Mouse (Mus musculus): Measurements from ENCODE around the gene Acox2. TPM values are rescaled to one million over a fixed set of nuclear protein-coding genes. Genes with fewer than 3 reads are reported as not detected.

Acox2 gene
- polyA plus RNA-seq, 1 experiment: 0.35 TPM

DNA sequence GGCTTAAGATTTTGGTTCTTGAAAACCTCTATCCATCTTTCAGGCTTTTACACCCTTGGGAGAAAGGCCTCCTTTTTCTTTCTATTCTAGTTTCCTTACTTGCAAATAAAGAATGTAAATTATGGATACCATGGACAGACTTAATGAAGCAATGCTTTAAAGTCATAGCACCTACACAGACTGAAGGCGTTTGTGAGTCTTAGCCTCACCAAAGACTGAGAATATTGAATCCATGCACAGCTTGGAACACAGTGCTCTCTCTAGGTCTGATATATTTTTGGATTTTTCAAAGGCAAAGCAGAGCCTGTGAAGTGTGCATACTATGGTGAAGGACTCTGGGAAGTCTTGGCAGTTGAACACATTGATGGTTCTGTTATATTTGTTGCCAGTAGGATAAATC is 9.9 kb downstream of the Acox2 start:
- TF ChIP-seq POLR2A (IDR thresholded peaks at IDR 0.05; ENCODE audit: control insufficient read depth, low read depth, low read length) (no peak), CTCF (IDR thresholded peaks at IDR 0.05; ENCODE audit: control insufficient read depth, insufficient read depth, insufficient replicate concordance, low read depth, low read length) (no peak)
- Histone ChIP-seq H3K27ac (ENCODE audit: control insufficient read depth, insufficient read depth, low read depth, low read length) (no peak overlapping the region), H3K36me3 (ENCODE audit: control insufficient read depth, insufficient read depth, low read length) (no peaks in the 10 kb centered on the region), H3K4me3 (ENCODE audit: control insufficient read depth, low read depth, low read length) (no peak overlapping the region), H3K27me3 (ENCODE audit: control insufficient read depth, insufficient read depth, low read length) (no peaks in the 10 kb centered on the region), H3K4me1 (ENCODE audit: control insufficient read depth, insufficient read depth, low read length) (no peaks in the 10 kb centered on the region)

DNA sequence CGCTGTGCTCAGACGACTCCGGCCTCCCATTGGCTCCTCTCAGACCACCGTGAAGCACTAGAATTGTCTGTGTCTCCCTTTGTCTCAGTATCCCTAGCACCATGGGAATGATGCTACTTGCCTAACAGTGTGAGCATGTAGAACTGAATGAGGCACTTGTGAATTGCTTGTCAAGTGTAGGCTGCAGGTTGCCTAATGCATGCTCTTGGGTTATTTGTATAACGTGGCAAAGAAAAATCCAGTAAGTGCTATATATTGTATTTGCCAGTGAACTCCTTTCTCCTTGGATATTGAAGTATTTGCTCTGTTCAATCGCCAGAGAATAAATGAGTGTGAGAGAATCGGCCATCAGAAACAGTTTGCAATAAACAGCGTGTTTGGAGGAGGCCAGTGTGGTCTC is 12.3 kb downstream of the Acox2 start:
- Histone ChIP-seq H3K36me3 (ENCODE audit: control insufficient read depth, insufficient read depth, low read length) (no peaks in the 10 kb centered on the region), H3K27ac (ENCODE audit: control insufficient read depth, insufficient read depth, low read depth, low read length) (no peak overlapping the region), H3K27me3 (ENCODE audit: control insufficient read depth, insufficient read depth, low read length) (no peaks in the 10 kb centered on the region), H3K4me1 (ENCODE audit: control insufficient read depth, insufficient read depth, low read length) (no peaks in the 10 kb centered on the region), H3K4me3 (ENCODE audit: control insufficient read depth, low read depth, low read length) (no peak overlapping the region)
- no peak for TF ChIP-seq CTCF (IDR thresholded peaks at IDR 0.05; ENCODE audit: control insufficient read depth, insufficient read depth, insufficient replicate concordance, low read depth, low read length)
- no peak for TF ChIP-seq POLR2A (IDR thresholded peaks at IDR 0.05; ENCODE audit: control insufficient read depth, low read depth, low read length)

DNA sequence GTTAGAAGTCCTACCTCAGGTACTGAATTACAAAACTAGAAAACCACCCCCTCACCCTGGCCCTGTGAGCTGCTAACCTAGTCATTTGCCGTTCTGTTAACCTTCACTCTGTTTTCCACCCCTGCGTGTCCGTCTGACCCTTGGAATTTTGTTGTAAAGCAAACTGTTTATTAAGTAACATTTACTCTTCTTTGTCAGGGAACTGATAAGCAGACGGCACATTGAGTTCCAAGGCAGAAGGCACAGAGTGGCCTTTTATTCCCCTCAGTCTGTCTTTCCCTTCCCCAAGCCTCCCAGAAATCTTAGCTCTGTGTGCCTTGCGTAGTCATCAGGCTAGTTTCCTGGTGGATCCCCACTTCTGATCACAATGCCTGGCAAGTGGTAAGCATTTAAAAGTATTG is 14.9 kb downstream of the Acox2 start:
- no peaks in the 10 kb centered on the region for H3K36me3 ChIP-seq (ENCODE audit: control insufficient read depth, insufficient read depth, low read length)
- H3K4me1 ChIP-seq (ENCODE audit: control insufficient read depth, insufficient read depth, low read length): no peaks in the 10 kb centered on the region
- H3K4me3 ChIP-seq (ENCODE audit: control insufficient read depth, low read depth, low read length): no peak overlapping the region
- peak overlapping the region; percentile 85 for H3K27ac ChIP-seq (ENCODE audit: control insufficient read depth, insufficient read depth, low read depth, low read length)
- H3K27me3 ChIP-seq (ENCODE audit: control insufficient read depth, insufficient read depth, low read length): no peaks in the 10 kb centered on the region
- TF ChIP-seq POLR2A (IDR thresholded peaks at IDR 0.05; ENCODE audit: control insufficient read depth, low read depth, low read length) (no peak), CTCF (IDR thresholded peaks at IDR 0.05; ENCODE audit: control insufficient read depth, insufficient read depth, insufficient replicate concordance, low read depth, low read length) (no peak)

DNA sequence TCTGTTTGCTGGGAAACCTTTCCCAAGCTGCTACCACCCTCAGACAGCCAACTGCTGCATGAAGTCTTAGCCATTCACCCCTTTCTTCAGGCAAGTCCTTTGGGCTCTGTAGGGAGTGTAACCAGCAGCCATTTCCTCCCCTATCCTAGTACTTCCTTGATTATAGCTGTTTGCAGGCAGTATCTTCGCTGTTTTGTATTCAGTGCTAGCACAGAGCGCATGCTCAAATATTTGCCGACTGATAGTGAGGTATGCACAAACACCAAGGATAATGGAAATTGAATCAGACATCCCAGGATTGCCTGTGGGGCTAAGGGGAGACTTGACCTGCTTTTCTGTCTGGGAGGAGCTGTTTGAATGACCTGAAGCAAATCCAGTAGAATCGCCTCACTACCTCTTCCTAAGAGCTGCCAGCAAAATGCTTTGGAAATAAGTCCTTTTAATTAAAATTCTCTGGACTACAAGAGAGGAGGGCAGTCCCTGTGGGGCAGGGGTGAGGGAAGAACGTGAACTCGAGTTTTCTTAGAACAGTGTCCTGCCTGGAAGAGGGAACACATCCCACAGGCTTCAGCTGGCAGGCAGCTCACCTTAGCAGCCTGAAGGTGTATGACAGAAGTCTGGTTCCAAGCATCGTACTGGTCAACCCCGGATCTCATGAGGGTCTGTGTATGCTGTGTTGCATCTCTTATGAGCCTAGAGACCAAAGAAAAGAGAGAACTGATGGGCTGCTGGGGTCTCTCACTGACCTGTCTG is 15.8 kb downstream of the Acox2 start:
- peak overlapping the region; percentile 14; the same call in 1 of the 2 replicates for H3K27ac ChIP-seq (ENCODE audit: control insufficient read depth, insufficient read depth, low read depth, low read length)
- TF ChIP-seq CTCF (IDR thresholded peaks at IDR 0.05; ENCODE audit: control insufficient read depth, insufficient read depth, insufficient replicate concordance, low read depth, low read length) (no peak), POLR2A (IDR thresholded peaks at IDR 0.05; ENCODE audit: control insufficient read depth, low read depth, low read length) (no peak)
- no peaks in the 10 kb centered on the region for H3K27me3 ChIP-seq (ENCODE audit: control insufficient read depth, insufficient read depth, low read length)
- no peaks in the 10 kb centered on the region for H3K36me3 ChIP-seq (ENCODE audit: control insufficient read depth, insufficient read depth, low read length)
- no peaks in the 10 kb centered on the region for H3K4me1 ChIP-seq (ENCODE audit: control insufficient read depth, insufficient read depth, low read length)
- H3K4me3 ChIP-seq (ENCODE audit: control insufficient read depth, low read depth, low read length): no peak overlapping the region

DNA sequence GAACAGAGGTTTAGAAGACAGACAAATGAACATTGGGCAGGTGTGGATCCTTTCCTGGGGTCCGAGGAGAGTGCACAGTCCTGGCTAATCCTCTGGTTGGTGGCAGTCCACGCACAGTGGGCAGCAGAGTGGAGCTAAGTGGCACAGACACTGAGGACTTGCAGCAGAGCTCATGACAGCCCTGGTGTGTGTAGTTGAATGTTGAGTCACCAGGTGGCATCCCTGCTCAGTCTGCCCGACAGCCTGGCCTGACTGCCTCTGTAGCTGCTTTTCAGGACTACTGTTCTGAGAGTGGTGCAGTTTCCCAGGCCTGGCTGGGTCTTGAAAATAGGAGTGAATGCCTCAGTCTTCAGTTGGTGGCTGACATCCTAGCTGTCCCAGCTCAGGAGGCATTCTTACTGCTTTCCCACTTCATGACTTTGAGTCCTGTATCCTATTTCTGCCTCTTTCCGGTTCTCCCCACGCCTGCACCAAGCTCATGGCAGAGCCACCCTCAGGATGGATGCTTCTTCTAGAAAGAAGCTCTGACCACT is 16.7 kb downstream of the Acox2 start:
- no peak overlapping the region for H3K27ac ChIP-seq (ENCODE audit: control insufficient read depth, insufficient read depth, low read depth, low read length)
- H3K27me3 ChIP-seq (ENCODE audit: control insufficient read depth, insufficient read depth, low read length): no peaks in the 10 kb centered on the region
- peak; percentile 60; the same call in 1 of the 2 replicates for TF ChIP-seq CTCF (IDR thresholded peaks at IDR 0.05; ENCODE audit: control insufficient read depth, insufficient read depth, insufficient replicate concordance, low read depth, low read length)
- TF ChIP-seq POLR2A (IDR thresholded peaks at IDR 0.05; ENCODE audit: control insufficient read depth, low read depth, low read length): no peak
- H3K4me3 ChIP-seq (ENCODE audit: control insufficient read depth, low read depth, low read length): no peak overlapping the region
- H3K36me3 ChIP-seq (ENCODE audit: control insufficient read depth, insufficient read depth, low read length): no peaks in the 10 kb centered on the region
- no peaks in the 10 kb centered on the region for H3K4me1 ChIP-seq (ENCODE audit: control insufficient read depth, insufficient read depth, low read length)

DNA sequence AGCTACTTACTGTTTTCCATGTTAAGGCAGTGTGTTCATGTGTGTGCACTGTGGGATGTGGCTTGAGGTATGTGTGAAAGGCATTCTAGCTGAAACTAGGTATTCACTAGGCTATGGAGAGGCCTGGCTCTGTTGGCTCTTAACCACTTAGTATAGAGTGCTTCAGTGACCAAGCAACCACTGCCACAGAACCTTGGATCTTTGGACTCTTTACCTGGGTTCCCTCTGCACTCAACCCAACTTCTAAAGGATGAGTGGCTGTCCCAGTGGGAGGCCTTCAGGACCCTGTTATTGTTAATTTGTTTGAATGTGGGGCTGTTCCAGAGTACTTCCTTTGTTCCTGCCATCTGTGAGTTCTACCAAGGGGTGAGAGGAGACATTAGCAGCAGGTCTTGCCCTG is 17.3 kb downstream of the Acox2 start:
- Histone ChIP-seq H3K4me1 (ENCODE audit: control insufficient read depth, insufficient read depth, low read length) (no peaks in the 10 kb centered on the region), H3K36me3 (ENCODE audit: control insufficient read depth, insufficient read depth, low read length) (no peaks in the 10 kb centered on the region), H3K4me3 (ENCODE audit: control insufficient read depth, low read depth, low read length) (no peak overlapping the region), H3K27me3 (ENCODE audit: control insufficient read depth, insufficient read depth, low read length) (no peaks in the 10 kb centered on the region), H3K27ac (ENCODE audit: control insufficient read depth, insufficient read depth, low read depth, low read length) (no peak overlapping the region)
- no peak for TF ChIP-seq POLR2A (IDR thresholded peaks at IDR 0.05; ENCODE audit: control insufficient read depth, low read depth, low read length)
- TF ChIP-seq CTCF (IDR thresholded peaks at IDR 0.05; ENCODE audit: control insufficient read depth, insufficient read depth, insufficient replicate concordance, low read depth, low read length): no peak

DNA sequence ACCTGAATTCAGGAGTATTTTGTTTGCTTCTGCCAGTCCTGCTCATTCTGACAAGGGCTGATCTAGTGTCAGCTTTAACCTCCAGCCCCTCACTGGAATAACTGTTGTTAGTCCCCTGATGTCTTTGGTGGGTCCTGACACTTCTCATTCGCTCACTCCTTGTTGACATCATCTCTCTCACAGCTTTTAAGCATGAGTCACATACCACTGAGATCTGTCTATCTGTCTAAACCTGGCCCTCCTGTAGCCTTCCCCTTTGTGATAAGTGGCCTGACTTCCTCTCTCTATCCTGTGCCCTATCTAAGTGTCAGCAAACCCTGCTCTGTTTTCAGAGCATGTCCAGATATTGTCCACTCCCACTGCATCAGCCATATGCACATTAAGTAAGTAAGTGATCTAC is 25.9 kb downstream of the Acox2 start:
- Histone ChIP-seq H3K27ac (ENCODE audit: control insufficient read depth, insufficient read depth, low read depth, low read length) (no peak overlapping the region), H3K36me3 (ENCODE audit: control insufficient read depth, insufficient read depth, low read length) (no peaks in the 10 kb centered on the region), H3K4me3 (ENCODE audit: control insufficient read depth, low read depth, low read length) (no peak overlapping the region), H3K27me3 (ENCODE audit: control insufficient read depth, insufficient read depth, low read length) (no peaks in the 10 kb centered on the region), H3K4me1 (ENCODE audit: control insufficient read depth, insufficient read depth, low read length) (no peaks in the 10 kb centered on the region)
- TF ChIP-seq POLR2A (IDR thresholded peaks at IDR 0.05; ENCODE audit: control insufficient read depth, low read depth, low read length) (no peak), CTCF (IDR thresholded peaks at IDR 0.05; ENCODE audit: control insufficient read depth, insufficient read depth, insufficient replicate concordance, low read depth, low read length) (no peak)

Measured in testis, adult 2 months (tissue).